Mouse (Mus musculus) liver, embryonic 12.5 days (tissue): ENCODE measurements around the gene Rusc2. TPM values are rescaled to one million over a fixed set of nuclear protein-coding genes. Genes with fewer than 3 reads are reported as not detected.

Experiments used
- ATAC-seq: fragments of 200-750 bp; cut with Nextera tagmentation; 2 replicates; pipeline ENCODE4 v1.8.0; 2017; ENCODE audit warnings: moderate number of reproducible peaks, mild to moderate bottlenecking, moderate library complexity
- H3K27ac ChIP-seq: fragments of 300-500 bp; sonication (generic); 2 replicates; pipeline ENCODE4 v1.5.1; 2016; ENCODE audit warnings: mild to moderate bottlenecking
- H3K27me3 ChIP-seq: fragments of 300-500 bp; sonication (generic); replicated peaks from 2 replicates; pipeline ENCODE4 v1.6.1; 2016; ENCODE audit warnings: mild to moderate bottlenecking, moderate library complexity
- H3K36me3 ChIP-seq: fragments of 300-500 bp; sonication (generic); 2 replicates; pipeline ENCODE4 v1.6.1; 2016; ENCODE audit warnings: mild to moderate bottlenecking, moderate library complexity
- H3K4me1 ChIP-seq: fragments of 300-500 bp; sonication (generic); 2 replicates; pipeline ENCODE4 v1.6.1; 2016
- H3K4me2 ChIP-seq: fragments of 300-500 bp; sonication (generic); 2 replicates; pipeline ENCODE4 v1.6.1; 2016; ENCODE audit warnings: mild to moderate bottlenecking, moderate library complexity
- H3K4me3 ChIP-seq: fragments of 300-500 bp; sonication (generic); 2 replicates; pipeline ENCODE4 v1.5.1; 2016; ENCODE audit warnings: mild to moderate bottlenecking, moderate library complexity
- H3K9ac ChIP-seq: fragments of 300-500 bp; sonication (generic); 2 replicates; pipeline ENCODE4 v1.6.1; 2016; ENCODE audit warnings: mild to moderate bottlenecking, moderate library complexity
- H3K9me3 ChIP-seq: fragments of 300-500 bp; sonication (generic); replicated peaks from 2 replicates; pipeline ENCODE4 v1.6.1; 2016; ENCODE audit warnings: mild to moderate bottlenecking, moderate library complexity
- WGBS: fragments of 180-500 bp; shearing (Covaris S2); methylation state at CpG from one replicate; pipeline ENCODE4 v1.1.7; 2016; ENCODE audit not compliant: insufficient replicate concordance; 5-methylcytosine and 5-hydroxymethylcytosine counted together
- polyA plus RNA-seq: library from polyadenylated mRNA; unstranded; fragments of >200 nt; fragmentation: Nextera tagmentation; extraction: Ambion mirVana; gene quantifications from 2 replicates; pipeline ENCODE4 v1.2.1, GENCODE M21; 2016

The Rusc2 gene
- polyA plus RNA-seq, 1 experiment from 2014 or later: 1.7 TPM

DNA sequence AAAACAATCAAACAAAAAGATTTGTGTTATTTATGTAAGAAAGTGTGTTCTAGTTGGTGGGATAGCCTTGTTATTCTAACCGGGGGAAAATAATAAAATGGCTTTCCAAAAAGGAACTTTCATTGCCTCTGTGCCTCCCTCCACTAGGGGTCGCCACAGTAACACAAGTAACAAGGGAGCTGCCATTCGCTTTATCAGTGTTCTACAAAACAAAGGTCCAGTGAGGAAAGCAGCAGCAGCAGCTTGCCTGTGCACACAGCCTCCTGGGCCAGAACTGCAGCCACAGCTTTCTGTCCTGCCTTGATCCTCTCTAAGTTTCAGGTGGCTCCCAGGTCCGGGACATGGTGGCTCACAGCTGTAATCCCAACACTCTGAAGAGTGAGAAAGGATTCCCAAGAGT, 49.9 kb downstream of the Rusc2 start:
- Histone ChIP-seq H3K4me3 (no peak overlapping the region), H3K27ac (no peak overlapping the region), H3K36me3 (no peaks in the 10 kb centered on the region), H3K27me3 (peaks cover 45% of the 10 kb centered on the region), H3K9me3 (no peaks in the 10 kb centered on the region), H3K4me1 (peaks cover 3% of the 10 kb centered on the region; the same call in 1 of the 2 replicates), H3K4me2 (no peak overlapping the region), H3K9ac (no peak overlapping the region)
- no peak for ATAC-seq
- WGBS: 4% methylated on average over 4 of the region's 4 CpGs

DNA sequence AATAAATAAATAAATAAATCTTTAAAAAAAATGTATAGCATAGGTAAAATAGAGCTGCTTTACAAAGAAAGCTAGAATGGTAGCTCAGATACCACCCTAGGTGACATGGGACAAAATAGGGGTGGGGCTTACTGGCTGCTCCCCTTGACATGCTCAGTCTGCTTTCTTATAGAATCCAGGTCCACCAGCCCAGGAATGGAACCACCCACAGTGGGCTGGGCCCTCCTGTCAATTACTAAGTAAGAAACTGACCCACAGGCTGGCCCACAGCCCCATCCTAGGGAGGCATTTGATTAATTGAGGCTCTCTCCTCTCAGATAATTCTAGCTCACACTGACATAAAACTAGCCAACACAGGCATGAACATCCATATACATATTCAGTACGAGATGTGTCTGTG, 51.1 kb downstream of the Rusc2 start:
- H3K9ac ChIP-seq: no peak overlapping the region
- 79% methylated on average over 1 of the region's 1 CpGs for WGBS
- no peak for ATAC-seq
- peaks cover 33% of the 10 kb centered on the region for H3K27me3 ChIP-seq
- H3K4me3 ChIP-seq: no peak overlapping the region
- H3K27ac ChIP-seq: no peak overlapping the region
- no peaks in the 10 kb centered on the region for H3K36me3 ChIP-seq
- peaks cover 3% of the 10 kb centered on the region; the same call in 1 of the 2 replicates for H3K4me1 ChIP-seq
- no peak overlapping the region for H3K4me2 ChIP-seq
- H3K9me3 ChIP-seq: no peaks in the 10 kb centered on the region

DNA sequence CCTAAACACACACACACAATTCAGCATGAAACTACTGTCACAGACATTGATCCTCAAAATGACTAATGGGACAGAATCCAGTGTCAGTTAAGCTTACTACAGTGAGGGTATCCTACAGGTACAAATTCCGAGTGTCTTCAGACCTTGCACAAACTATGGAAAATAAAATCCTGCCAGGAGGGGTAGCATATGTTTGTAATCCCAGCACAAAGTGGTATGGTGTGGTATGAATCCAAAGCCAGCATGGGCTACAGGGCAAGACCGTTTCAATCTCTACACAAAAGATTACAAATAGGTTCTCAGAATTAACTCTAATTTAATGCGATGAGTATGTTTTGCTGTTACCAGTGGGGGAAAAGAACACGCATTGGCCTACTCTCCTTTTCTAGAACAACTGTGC, 59.9 kb downstream of the Rusc2 start, which contains the start of gene Tesk1:
Tesk1 (plus strand) TSS at position 301 of the 400 bp plus-strand sequence.
- 24% methylated on average over 4 of the region's 4 CpGs for WGBS
- peak within 1 kb of the TSS; percentile 76 for H3K4me3 ChIP-seq

DNA sequence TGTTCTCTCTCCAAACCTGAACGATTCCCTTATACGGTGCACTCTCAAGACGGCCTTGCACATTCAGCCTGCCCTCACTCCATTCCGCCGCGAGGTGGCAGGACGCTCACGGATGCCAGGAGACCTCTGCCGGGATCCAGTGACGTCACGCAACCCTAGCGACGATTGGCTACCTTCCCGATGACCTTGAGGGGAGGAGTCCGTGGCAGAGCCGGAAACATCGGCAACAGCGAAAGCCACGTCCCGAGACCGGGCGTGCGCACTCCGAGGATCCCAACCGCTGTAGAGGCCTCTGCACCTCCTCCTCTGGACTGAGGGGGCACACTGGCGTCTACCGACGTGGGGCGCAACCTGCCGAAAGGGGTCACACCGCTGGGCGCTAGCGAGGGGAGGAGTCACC, 60.3 kb downstream of the Rusc2 start:
- under 1% methylated on average over 33 of the region's 33 CpGs for WGBS
- H3K27ac ChIP-seq: peak overlapping the region; percentile 84
- H3K27me3 ChIP-seq: peaks cover 35% of the 10 kb centered on the region
- peaks cover 17% of the 10 kb centered on the region for H3K36me3 ChIP-seq
- peaks cover 22% of the 10 kb centered on the region for H3K4me1 ChIP-seq
- H3K4me2 ChIP-seq: peak overlapping the region; percentile 99
- H3K9ac ChIP-seq: peak overlapping the region; percentile 87
- H3K9me3 ChIP-seq: no peaks in the 10 kb centered on the region
- peak overlapping the region; percentile 76 for H3K4me3 ChIP-seq
- ATAC-seq: peak; percentile 88

More for the DNA sequence above, 59.9 kb downstream of the Rusc2 start, which contains the start of gene Tesk1:
- peak within 1 kb of the TSS; percentile 99 for H3K4me2 ChIP-seq
- H3K9me3 ChIP-seq: no peaks in the 10 kb centered on the region
- H3K4me1 ChIP-seq: peaks cover 22% of the 10 kb centered on the region
- peaks cover 13% of the 10 kb centered on the region for H3K36me3 ChIP-seq
- no peak for ATAC-seq
- peak within 1 kb of the TSS; percentile 87 for H3K9ac ChIP-seq
- H3K27ac ChIP-seq: peak within 1 kb of the TSS; percentile 84
- peaks cover 35% of the 10 kb centered on the region for H3K27me3 ChIP-seq

DNA sequence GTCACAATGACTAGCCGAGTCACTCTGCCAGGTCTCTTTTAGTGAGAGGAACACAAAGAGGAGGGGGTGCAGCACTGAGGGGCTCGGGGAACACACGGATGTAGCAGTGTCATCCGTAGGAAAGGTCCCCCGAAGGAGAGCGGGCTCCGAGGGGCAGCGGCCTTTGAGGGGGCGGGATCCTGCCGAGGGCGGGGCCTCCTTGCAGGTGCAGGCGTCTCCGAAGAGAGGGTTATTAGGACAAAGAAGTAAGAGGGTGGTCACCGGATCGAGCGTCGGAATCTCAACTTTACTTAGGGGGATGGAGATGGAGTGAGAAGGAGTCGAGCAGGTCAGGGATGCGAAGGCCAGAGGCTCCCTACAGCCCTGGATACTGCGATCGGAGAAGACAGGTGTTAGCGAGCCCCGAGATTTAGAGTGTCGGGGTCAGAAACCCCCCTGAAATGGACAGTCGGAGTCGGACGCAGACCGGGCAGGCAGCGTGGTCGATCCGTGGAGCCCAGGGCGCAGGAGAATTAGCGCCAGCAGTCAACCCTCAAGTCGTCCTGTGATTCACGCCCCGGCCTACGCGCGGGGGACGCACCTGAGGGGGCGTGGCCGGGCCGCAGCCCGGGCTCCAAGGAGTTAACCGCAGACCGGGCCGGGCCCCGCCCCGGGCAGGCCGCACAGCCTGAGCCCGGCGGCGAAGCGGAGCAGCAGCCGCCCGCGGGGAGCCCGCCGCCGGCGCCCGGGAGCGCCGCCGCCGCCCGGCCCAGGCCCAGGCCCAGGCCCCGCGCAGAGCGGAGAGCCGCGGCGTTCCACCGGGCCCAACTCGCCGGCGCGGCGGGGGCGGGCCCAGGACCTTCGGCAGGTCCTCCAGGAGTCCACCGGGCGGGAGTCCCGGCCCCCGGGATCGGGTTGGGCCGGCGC, 60.9 kb downstream of the Rusc2 start:
- Histone ChIP-seq H3K4me2 (peak overlapping the region; percentile 99), H3K4me3 (peak overlapping the region; percentile 76), H3K9me3 (no peaks in the 10 kb centered on the region), H3K27ac (peak overlapping the region; percentile 84), H3K27me3 (peaks cover 35% of the 10 kb centered on the region), H3K9ac (peak overlapping the region; percentile 87), H3K36me3 (peaks cover 23% of the 10 kb centered on the region), H3K4me1 (peaks cover 22% of the 10 kb centered on the region)
- peak; percentile 59 for ATAC-seq
- WGBS: under 1% methylated on average over 86 of the region's 88 CpGs

DNA sequence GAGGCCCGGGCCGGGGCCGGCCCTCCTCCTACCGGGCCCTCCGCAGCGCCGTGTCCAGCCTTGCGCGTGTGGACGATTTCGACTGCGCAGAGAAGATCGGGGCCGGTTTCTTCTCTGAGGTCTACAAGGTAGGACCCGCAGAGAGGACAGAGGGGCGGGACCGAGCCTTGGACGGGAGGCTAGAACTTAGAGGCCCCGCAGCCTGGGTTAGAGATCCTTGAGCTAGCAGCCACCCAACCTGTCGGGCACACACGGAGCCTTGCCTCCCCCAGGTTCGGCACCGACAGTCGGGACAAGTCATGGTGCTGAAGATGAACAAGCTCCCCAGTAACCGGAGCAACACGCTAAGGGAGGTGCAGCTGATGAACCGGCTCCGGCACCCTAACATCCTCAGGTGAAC, 61.7 kb downstream of the Rusc2 start:
- WGBS: 9% methylated on average over 27 of the region's 28 CpGs
- no peaks in the 10 kb centered on the region for H3K9me3 ChIP-seq
- H3K4me1 ChIP-seq: peaks cover 22% of the 10 kb centered on the region
- no peak for ATAC-seq
- peaks cover 24% of the 10 kb centered on the region for H3K36me3 ChIP-seq
- peak overlapping the region; percentile 87 for H3K9ac ChIP-seq
- peak overlapping the region; percentile 99 for H3K4me2 ChIP-seq
- H3K27me3 ChIP-seq: peaks cover 35% of the 10 kb centered on the region
- peak overlapping the region; percentile 76 for H3K4me3 ChIP-seq
- 0 out of 2 replicates have a peak overlapping the region, but pooled peaks have one; percentile 51 for H3K27ac ChIP-seq

DNA sequence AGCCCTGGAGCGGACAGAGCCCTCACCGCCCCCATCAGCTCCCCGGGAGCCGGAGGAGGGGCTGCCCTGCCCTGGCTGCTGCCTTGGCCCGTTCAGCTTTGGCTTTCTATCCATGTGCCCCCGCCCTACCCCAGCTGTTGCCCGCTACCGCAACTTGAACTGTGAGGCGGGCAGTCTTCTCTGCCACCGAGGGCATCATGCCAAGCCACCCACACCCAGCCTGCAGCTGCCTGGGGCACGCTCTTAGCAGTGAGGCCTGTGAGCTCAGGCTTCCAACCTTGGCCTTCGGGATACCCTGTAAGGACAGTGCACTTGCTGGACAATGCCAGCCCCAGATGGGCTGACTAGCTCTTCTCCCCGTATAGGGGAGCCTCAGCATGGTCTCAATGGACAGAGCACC, 65.5 kb downstream of the Rusc2 start:
- H3K4me2 ChIP-seq: no peak overlapping the region
- H3K27ac ChIP-seq: no peak overlapping the region
- H3K36me3 ChIP-seq: peaks cover 24% of the 10 kb centered on the region
- peaks cover 21% of the 10 kb centered on the region for H3K4me1 ChIP-seq
- ATAC-seq: no peak
- H3K4me3 ChIP-seq: no peak overlapping the region
- H3K27me3 ChIP-seq: peaks cover 48% of the 10 kb centered on the region
- no peak overlapping the region for H3K9ac ChIP-seq
- 82% methylated on average over 13 of the region's 13 CpGs for WGBS
- no peaks in the 10 kb centered on the region for H3K9me3 ChIP-seq

GRCm38 (mm10) chr4:43448554-43448953, 66.8 kb downstream of the Rusc2 start:
- Histone ChIP-seq H3K4me1 (peaks cover 17% of the 10 kb centered on the region), H3K4me3 (no peak overlapping the region), H3K4me2 (no peak overlapping the region), H3K9me3 (no peaks in the 10 kb centered on the region), H3K36me3 (peaks cover 24% of the 10 kb centered on the region), H3K27ac (no peak overlapping the region), H3K9ac (no peak overlapping the region), H3K27me3 (peaks cover 52% of the 10 kb centered on the region)
- ATAC-seq: no peak
- 71% methylated on average over 3 of the region's 3 CpGs for WGBS

GRCm38 (mm10) chr4:43452315-43452714, 70.5 kb downstream of the Rusc2 start:
- H3K27me3 ChIP-seq: peaks cover 66% of the 10 kb centered on the region
- H3K4me3 ChIP-seq: no peak overlapping the region
- no peak overlapping the region for H3K9ac ChIP-seq
- 43% methylated on average over 11 of the region's 11 CpGs for WGBS
- H3K27ac ChIP-seq: no peak overlapping the region
- peaks cover 4% of the 10 kb centered on the region for H3K36me3 ChIP-seq
- no peak overlapping the region for H3K4me2 ChIP-seq
- ATAC-seq: no peak
- H3K9me3 ChIP-seq: no peaks in the 10 kb centered on the region
- peaks cover 16% of the 10 kb centered on the region; the same call in 1 of the 2 replicates for H3K4me1 ChIP-seq

GRCm38 (mm10) chr4:43453413-43453812, 71.6 kb downstream of the Rusc2 start:
- peak overlapping the region; percentile 40 for H3K4me2 ChIP-seq
- H3K36me3 ChIP-seq: no peaks in the 10 kb centered on the region
- no peak for ATAC-seq
- H3K27ac ChIP-seq: no peak overlapping the region
- H3K27me3 ChIP-seq: peaks cover 74% of the 10 kb centered on the region
- WGBS: 2% methylated on average over 18 of the region's 18 CpGs
- H3K4me3 ChIP-seq: peak overlapping the region; percentile 7; the same call in 1 of the 2 replicates
- H3K9me3 ChIP-seq: no peaks in the 10 kb centered on the region
- H3K4me1 ChIP-seq: peaks cover 16% of the 10 kb centered on the region; the same call in 1 of the 2 replicates
- H3K9ac ChIP-seq: no peak overlapping the region

- H3K4me2 ChIP-seq: peak within 1 kb of the TSS; percentile 40
- no peak within 1 kb of the TSS for H3K27ac ChIP-seq
- no peaks in the 10 kb centered on the region for H3K36me3 ChIP-seq
- WGBS: 13% methylated on average over 20 of the region's 20 CpGs
- ATAC-seq: no peak
- H3K9me3 ChIP-seq: no peaks in the 10 kb centered on the region
- H3K27me3 ChIP-seq: peaks cover 74% of the 10 kb centered on the region
- 0 out of 2 replicates have a peak within 1 kb of the TSS, but pooled peaks have one; percentile 7 for H3K4me3 ChIP-seq
- peaks cover 16% of the 10 kb centered on the region; the same call in 1 of the 2 replicates for H3K4me1 ChIP-seq
- no peak within 1 kb of the TSS for H3K9ac ChIP-seq
These were observed 72.5 kb downstream of the Rusc2 start, which contains the start of gene Cd72 for GRCm38 (mm10) chr4:43454041-43454836. Cd72 (minus strand) TSS chr4:43454628.
